Mouse (Mus musculus): ENCODE measurements around the gene Cacna1c. TPM values are rescaled to one million over a fixed set of nuclear protein-coding genes. Genes with fewer than 3 reads are reported as not detected.

The Cacna1c gene
- polyA plus RNA-seq, 1 experiment from 2014 or later = 4.0 TPM

- Histone ChIP-seq H3K27me3 (replicated peaks) (no peaks in the 10 kb centered on the region), H3K4me2 (no peak overlapping the region), H3K27ac (no peak overlapping the region), H3K4me1 (0 out of 2 replicates have a peak, but pooled peaks cover 3% of the 10 kb centered on the region), H3K4me3 (replicated peaks) (no peak overlapping the region), H3K9ac (no peak overlapping the region), H3K36me3 (peaks cover 5% of the 10 kb centered on the region; the same call in 1 of the 2 replicates), H3K9me3 (no peaks in the 10 kb centered on the region)
- ATAC-seq (ENCODE audit: insufficient read depth, low FRiP score, low read depth) = no peak
- 74% methylated on average over 2 of the region's 2 CpGs for WGBS
These were observed 16.0 kb downstream of the Cacna1c start for GRCm38 (mm10) chr6:119180188-119180587.

GRCm38 (mm10) chr6:119177101-119177500 is 19.1 kb downstream of the Cacna1c start:
- WGBS = 64% methylated on average over 8 of the region's 8 CpGs
- Histone ChIP-seq H3K36me3 (no peaks in the 10 kb centered on the region), H3K27me3 (replicated peaks) (no peaks in the 10 kb centered on the region), H3K4me3 (replicated peaks) (no peak overlapping the region), H3K27ac (no peak overlapping the region), H3K9ac (no peak overlapping the region), H3K4me1 (no peaks in the 10 kb centered on the region), H3K4me2 (no peak overlapping the region), H3K9me3 (no peaks in the 10 kb centered on the region)
- no peak for ATAC-seq (ENCODE audit: insufficient read depth, low FRiP score, low read depth)

DNA sequence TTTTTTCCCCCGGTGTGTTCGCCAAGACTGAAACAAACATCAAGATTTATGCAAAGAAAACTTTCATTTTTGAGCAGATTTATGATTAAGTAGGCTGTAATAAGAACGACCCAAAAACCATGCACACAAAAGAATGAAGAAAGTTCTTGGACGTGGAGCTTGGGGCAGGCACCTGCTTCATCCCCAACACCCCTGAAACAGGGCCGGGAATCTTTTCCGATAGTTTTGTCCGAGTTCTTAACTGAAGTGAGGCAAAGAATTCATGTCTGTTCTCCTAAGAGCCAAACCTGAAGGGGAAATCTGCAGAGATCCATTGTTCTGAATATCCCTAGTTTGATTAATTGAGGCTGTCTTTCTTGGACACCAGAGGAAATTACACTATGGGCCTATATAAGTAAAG is 20.1 kb downstream of the Cacna1c start:
- ATAC-seq (ENCODE audit: insufficient read depth, low FRiP score, low read depth) = no peak
- no peaks in the 10 kb centered on the region for H3K9me3 ChIP-seq
- no peaks in the 10 kb centered on the region for H3K27me3 ChIP-seq (replicated peaks)
- H3K36me3 ChIP-seq = no peaks in the 10 kb centered on the region
- no peak overlapping the region for H3K9ac ChIP-seq
- H3K4me2 ChIP-seq = peak overlapping the region; percentile 75
- H3K4me1 ChIP-seq = no peaks in the 10 kb centered on the region
- peak overlapping the region; percentile 87; the same call in 1 of the 2 replicates for H3K4me3 ChIP-seq (replicated peaks)
- H3K27ac ChIP-seq = no peak overlapping the region
- WGBS = 67% methylated on average over 7 of the region's 7 CpGs

GRCm38 (mm10) chr6:119175078-119175853 is 21.0 kb downstream of the Cacna1c start, which contains the start of gene Dcp1b:
Dcp1b (plus strand) TSS chr6:119175253.
- no peaks in the 10 kb centered on the region for H3K27me3 ChIP-seq (replicated peaks)
- peak within 1 kb of the TSS; percentile 87 for H3K4me3 ChIP-seq (replicated peaks)
- peak within 1 kb of the TSS; percentile 75 for H3K4me2 ChIP-seq
- peak; percentile 95 for ATAC-seq (ENCODE audit: insufficient read depth, low FRiP score, low read depth)
- no peaks in the 10 kb centered on the region for H3K36me3 ChIP-seq
- H3K4me1 ChIP-seq = no peaks in the 10 kb centered on the region
- 0% methylated on average over 65 of the region's 65 CpGs for WGBS
- H3K9me3 ChIP-seq = no peaks in the 10 kb centered on the region
- H3K27ac ChIP-seq = peak within 1 kb of the TSS; percentile 91
- peak within 1 kb of the TSS; percentile 65 for H3K9ac ChIP-seq

GRCm38 (mm10) chr6:119174307-119175074 is 21.7 kb downstream of the Cacna1c start:
- H3K9ac ChIP-seq = no peak overlapping the region

GRCm38 (mm10) chr6:119165677-119166076 is 30.5 kb downstream of the Cacna1c start:
- no peaks in the 10 kb centered on the region for H3K27me3 ChIP-seq (replicated peaks)
- H3K36me3 ChIP-seq = no peaks in the 10 kb centered on the region
- no peaks in the 10 kb centered on the region for H3K4me1 ChIP-seq
- no peaks in the 10 kb centered on the region for H3K9me3 ChIP-seq
- no peak for ATAC-seq (ENCODE audit: insufficient read depth, low FRiP score, low read depth)
- no peak overlapping the region for H3K9ac ChIP-seq
- H3K4me3 ChIP-seq (replicated peaks) = no peak overlapping the region
- no peak overlapping the region for H3K27ac ChIP-seq
- H3K4me2 ChIP-seq = no peak overlapping the region

More at GRCm38 (mm10) chr6:119174307-119175074, 21.7 kb downstream of the Cacna1c start:
- WGBS = 52% methylated on average over 12 of the region's 12 CpGs
- Histone ChIP-seq H3K27me3 (replicated peaks) (no peaks in the 10 kb centered on the region), H3K27ac (no peak overlapping the region), H3K36me3 (no peaks in the 10 kb centered on the region), H3K9me3 (no peaks in the 10 kb centered on the region), H3K4me2 (peak overlapping the region; percentile 75), H3K4me1 (no peaks in the 10 kb centered on the region), H3K4me3 (replicated peaks) (peak overlapping the region; percentile 87)
- no peak for ATAC-seq (ENCODE audit: insufficient read depth, low FRiP score, low read depth)

- ATAC-seq (ENCODE audit: insufficient read depth, low FRiP score, low read depth) = no peak
- Histone ChIP-seq H3K4me2 (no peak overlapping the region), H3K4me3 (replicated peaks) (no peak overlapping the region), H3K36me3 (no peaks in the 10 kb centered on the region), H3K4me1 (no peaks in the 10 kb centered on the region), H3K27me3 (replicated peaks) (no peaks in the 10 kb centered on the region), H3K27ac (no peak overlapping the region), H3K9me3 (no peaks in the 10 kb centered on the region), H3K9ac (no peak overlapping the region)
- 25% methylated on average over 4 of the region's 4 CpGs for WGBS
These were observed 51.1 kb downstream of the Cacna1c start for GRCm38 (mm10) chr6:119145109-119145508.

- Histone ChIP-seq H3K9me3 (no peaks in the 10 kb centered on the region), H3K4me3 (replicated peaks) (no peak overlapping the region), H3K4me2 (no peak overlapping the region), H3K4me1 (no peaks in the 10 kb centered on the region), H3K36me3 (no peaks in the 10 kb centered on the region), H3K27ac (no peak overlapping the region), H3K27me3 (replicated peaks) (no peaks in the 10 kb centered on the region), H3K9ac (no peak overlapping the region)
- 20% methylated on average over 7 of the region's 7 CpGs for WGBS
- ATAC-seq (ENCODE audit: insufficient read depth, low FRiP score, low read depth) = no peak; the same call in 1 of the 2 replicates
These were observed 56.7 kb downstream of the Cacna1c start for GRCm38 (mm10) chr6:119139561-119139960.

DNA sequence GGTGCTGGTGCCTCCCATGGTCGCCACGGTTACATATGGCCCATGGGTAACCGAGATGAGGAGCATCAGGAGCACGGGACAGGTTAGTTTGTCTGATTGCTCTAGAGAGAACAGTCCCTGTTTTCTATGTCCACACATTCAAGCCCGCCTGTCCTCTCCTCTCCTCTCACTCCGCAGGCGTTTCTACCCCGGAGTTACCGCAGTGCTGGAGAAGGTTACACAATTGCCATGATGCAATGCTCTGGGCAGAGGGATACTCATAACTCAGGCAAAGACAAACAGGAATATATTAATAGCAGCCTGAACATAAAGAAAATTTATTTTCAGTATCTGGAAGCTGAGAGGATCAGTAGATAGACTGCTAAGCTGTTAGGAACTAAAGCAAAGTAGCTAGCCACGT is 58.5 kb downstream of the Cacna1c start:
- 79% methylated on average over 10 of the region's 10 CpGs for WGBS
- ATAC-seq (ENCODE audit: insufficient read depth, low FRiP score, low read depth) = no peak

GRCm38 (mm10) chr6:119132863-119133262 is 63.4 kb downstream of the Cacna1c start:
- no peaks in the 10 kb centered on the region for H3K36me3 ChIP-seq
- H3K4me3 ChIP-seq (replicated peaks) = no peak overlapping the region
- no peak overlapping the region for H3K4me2 ChIP-seq
- no peak overlapping the region for H3K27ac ChIP-seq
- no peaks in the 10 kb centered on the region for H3K9me3 ChIP-seq
- H3K9ac ChIP-seq = no peak overlapping the region
- ATAC-seq (ENCODE audit: insufficient read depth, low FRiP score, low read depth) = no peak
- H3K4me1 ChIP-seq = no peaks in the 10 kb centered on the region
- WGBS = 81% methylated on average over 4 of the region's 4 CpGs
- no peaks in the 10 kb centered on the region for H3K27me3 ChIP-seq (replicated peaks)

More for the DNA sequence above, 58.5 kb downstream of the Cacna1c start:
- H3K27ac ChIP-seq = no peak overlapping the region
- H3K36me3 ChIP-seq = no peaks in the 10 kb centered on the region
- H3K9ac ChIP-seq = no peak overlapping the region
- no peaks in the 10 kb centered on the region for H3K27me3 ChIP-seq (replicated peaks)
- no peaks in the 10 kb centered on the region for H3K4me1 ChIP-seq
- no peak overlapping the region for H3K4me2 ChIP-seq
- no peak overlapping the region for H3K4me3 ChIP-seq (replicated peaks)
- H3K9me3 ChIP-seq = no peaks in the 10 kb centered on the region

GRCm38 (mm10) chr6:119132111-119132735 is 64.0 kb downstream of the Cacna1c start:
- no peak for ATAC-seq (ENCODE audit: insufficient read depth, low FRiP score, low read depth)
- Histone ChIP-seq H3K4me2 (no peak overlapping the region), H3K27ac (no peak overlapping the region), H3K9ac (no peak overlapping the region), H3K9me3 (no peaks in the 10 kb centered on the region), H3K4me3 (replicated peaks) (no peak overlapping the region), H3K36me3 (no peaks in the 10 kb centered on the region), H3K4me1 (no peaks in the 10 kb centered on the region), H3K27me3 (replicated peaks) (no peaks in the 10 kb centered on the region)
- 75% methylated on average over 8 of the region's 8 CpGs for WGBS

DNA sequence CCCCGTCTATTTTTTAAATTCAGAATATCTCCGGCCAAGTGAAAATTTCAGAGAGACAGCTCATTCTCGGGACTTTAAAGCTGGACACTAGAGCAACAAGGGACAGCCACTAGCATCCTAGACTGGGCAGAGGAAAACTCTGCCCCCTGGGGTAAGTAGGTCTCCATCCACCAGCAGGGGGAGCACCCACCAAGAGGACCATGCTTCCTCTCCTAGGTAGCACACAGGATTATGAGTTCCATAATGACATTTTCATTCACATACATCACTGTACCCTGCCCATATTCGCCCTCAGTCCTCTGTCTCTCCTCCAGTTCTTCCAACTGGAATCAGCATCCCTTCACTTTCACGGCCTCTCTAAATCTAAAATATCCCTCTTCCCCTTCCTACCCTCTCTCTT is 66.6 kb downstream of the Cacna1c start:
- no peak overlapping the region for H3K4me2 ChIP-seq
- no peaks in the 10 kb centered on the region for H3K9me3 ChIP-seq
- no peak overlapping the region for H3K9ac ChIP-seq
- H3K4me1 ChIP-seq = no peaks in the 10 kb centered on the region
- H3K36me3 ChIP-seq = no peaks in the 10 kb centered on the region
- no peak overlapping the region for H3K4me3 ChIP-seq (replicated peaks)
- H3K27ac ChIP-seq = no peak overlapping the region
- no peaks in the 10 kb centered on the region for H3K27me3 ChIP-seq (replicated peaks)
- 74% methylated on average over 5 of the region's 5 CpGs for WGBS
- ATAC-seq (ENCODE audit: insufficient read depth, low FRiP score, low read depth) = no peak

Data from stomach, embryonic 15.5 days (tissue).